Mouse (Mus musculus) small intestine, adult 2 months (tissue): ENCODE measurements around the gene Dennd1b. TPM values are rescaled to one million over a fixed set of nuclear protein-coding genes. Genes with fewer than 3 reads are reported as not detected.

ENCODE experiments used
- H3K27ac ChIP-seq: fragments of 200-500 bp; 2 replicates; pipeline ENCODE4 v1.5.1; 2012; ENCODE audit warnings: low read depth, low read length, control low read depth, inconsistent platforms; ENCODE audit not compliant: insufficient read depth
- H3K27me3 ChIP-seq: fragments of 200-500 bp; 2 replicates; pipeline ENCODE4 v1.6.1; 2012; ENCODE audit warnings: mild to moderate bottlenecking, moderate library complexity, low read length, inconsistent platforms; ENCODE audit not compliant: control insufficient read depth, insufficient read depth
- H3K36me3 ChIP-seq: fragments of 200-500 bp; 2 replicates; pipeline ENCODE4 v1.6.1; 2012; ENCODE audit warnings: mild to moderate bottlenecking, low read length, control low read depth, inconsistent platforms; ENCODE audit not compliant: control insufficient read depth, insufficient read depth
- H3K4me1 ChIP-seq: fragments of 200-500 bp; 2 replicates; pipeline ENCODE4 v1.6.1; 2012; ENCODE audit warnings: low read length, inconsistent platforms, mixed read lengths; ENCODE audit not compliant: control insufficient read depth, insufficient read depth, insufficient read length
- H3K4me3 ChIP-seq: fragments of 200-500 bp; 2 replicates; pipeline ENCODE4 v1.5.1; 2012; ENCODE audit warnings: low read depth, mild to moderate bottlenecking, control low read depth, inconsistent platforms, low read length, moderate library complexity
- CTCF ChIP-seq: fragments of 200-500 bp; IDR thresholded peaks from 2 replicates; pipeline ENCODE4 v1.5.1; 2012; ENCODE audit warnings: low read depth, mild to moderate bottlenecking, control low read depth, inconsistent platforms, low read length, moderate library complexity, mixed read lengths; ENCODE audit not compliant: insufficient replicate concordance, insufficient read length; ENCODE audit errors: extremely low read depth
- POLR2A ChIP-seq: fragments of 200-500 bp; IDR thresholded peaks from 2 replicates; pipeline ENCODE4 v1.6.1; 2012; ENCODE audit warnings: low read depth, mild to moderate bottlenecking, control low read depth, inconsistent platforms, low read length, moderate library complexity
- WGBS: fragments of 180-500 bp; shearing (Covaris S2); methylation state at CpG from one replicate; pipeline ENCODE4 v1.1.7; 2018; 5-methylcytosine and 5-hydroxymethylcytosine counted together
- polyA plus RNA-seq: library from polyadenylated mRNA; depleted of rRNA; stranded (reverse); fragments of >200 nt; gene quantifications from 2 replicates; pipeline ENCODE4 v1.2.3, GENCODE M21; 2012

Gene Dennd1b
- polyA plus RNA-seq, 1 experiment = 13.6 TPM

DNA sequence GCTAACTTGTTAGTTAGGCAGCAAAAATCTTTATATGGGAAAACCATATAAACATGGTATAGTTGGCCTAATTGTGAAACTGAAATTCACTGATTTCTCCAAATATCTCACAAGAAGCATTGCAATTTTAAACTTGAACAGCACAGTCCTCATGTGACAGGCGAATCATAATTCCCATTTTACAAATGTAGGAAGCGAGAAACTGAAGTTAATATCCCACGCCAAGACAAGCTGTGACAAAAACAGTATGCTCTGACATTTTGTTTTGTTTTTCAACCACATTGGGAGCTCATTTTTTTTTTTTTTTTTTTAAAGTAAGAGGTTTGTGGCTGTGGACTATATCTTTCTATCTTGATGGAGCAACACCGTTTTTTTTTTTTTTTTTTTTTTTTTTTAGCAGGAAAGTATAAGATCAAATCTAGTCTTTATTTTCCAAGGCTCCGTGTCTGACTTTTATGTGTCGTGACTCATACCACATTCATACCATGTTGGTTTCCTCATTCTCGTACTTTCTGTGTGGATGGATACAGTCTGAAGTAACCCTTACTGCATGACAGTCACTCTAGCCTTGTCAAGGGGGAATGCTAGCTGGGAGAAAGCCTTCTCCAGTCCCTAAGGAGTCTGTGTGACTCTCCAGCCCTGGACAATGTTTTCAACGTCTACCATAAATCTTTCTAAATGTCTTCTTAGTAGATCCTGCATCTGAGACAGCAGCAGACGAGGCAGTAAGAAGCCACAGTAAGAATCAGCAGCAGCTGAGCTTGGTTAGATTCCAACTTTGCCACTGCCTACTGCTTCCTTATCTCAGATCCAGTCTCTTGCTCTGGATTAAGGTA is 751 bp upstream of the Dennd1b start:
- H3K4me3 ChIP-seq = peak overlapping the region; percentile 94
- no peaks in the 10 kb centered on the region for H3K27me3 ChIP-seq
- peak overlapping the region; percentile 94 for H3K27ac ChIP-seq
- H3K36me3 ChIP-seq = peaks cover 8% of the 10 kb centered on the region
- peaks cover 5% of the 10 kb centered on the region; the same call in 1 of the 2 replicates for H3K4me1 ChIP-seq
- WGBS = 31% methylated on average over 9 of the region's 9 CpGs
- no peak for TF ChIP-seq POLR2A

DNA sequence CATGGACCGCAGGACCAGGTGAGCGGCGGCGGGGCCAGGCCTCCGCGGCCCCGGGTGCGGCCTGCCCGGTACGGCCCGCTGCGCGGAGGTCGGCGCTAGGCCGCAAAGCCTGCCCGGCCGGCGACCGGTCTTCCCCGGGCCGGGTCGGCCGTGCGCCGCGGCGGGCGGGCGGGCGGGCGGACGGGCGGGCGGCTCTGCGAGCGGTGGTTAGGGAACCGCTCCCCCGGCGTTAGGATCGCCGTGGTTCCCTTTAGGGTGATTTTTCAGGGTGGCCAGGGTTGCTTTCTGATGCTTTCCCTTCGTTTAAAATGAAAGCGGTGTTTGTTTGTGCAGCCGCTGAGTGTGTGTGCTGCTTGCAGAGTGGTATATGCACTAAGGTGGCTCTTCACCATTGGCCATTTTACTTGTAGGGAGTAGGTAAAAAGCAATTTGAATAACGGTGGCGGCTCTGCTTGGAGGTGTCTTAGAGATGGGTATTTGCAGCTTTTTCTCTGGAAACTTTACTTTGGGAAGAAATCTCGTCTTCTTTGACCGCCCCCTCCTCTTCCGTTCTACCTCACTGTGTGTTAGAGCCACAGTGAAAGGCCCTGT is 728 bp downstream of the Dennd1b start:
- Histone ChIP-seq H3K4me3 (peak overlapping the region; percentile 94), H3K4me1 (peaks cover 11% of the 10 kb centered on the region; the same call in 1 of the 2 replicates), H3K27ac (peak overlapping the region; percentile 89), H3K27me3 (no peaks in the 10 kb centered on the region), H3K36me3 (peaks cover 8% of the 10 kb centered on the region)
- no peak for TF ChIP-seq CTCF
- TF ChIP-seq POLR2A = no peak
- WGBS = 1% methylated on average over 48 of the region's 50 CpGs

- no peak for TF ChIP-seq CTCF
- no peak for TF ChIP-seq POLR2A
- no peak overlapping the region for H3K4me3 ChIP-seq
- H3K27me3 ChIP-seq = no peaks in the 10 kb centered on the region
- H3K36me3 ChIP-seq = peaks cover 8% of the 10 kb centered on the region
- H3K4me1 ChIP-seq = peaks cover 12% of the 10 kb centered on the region; the same call in 1 of the 2 replicates
- peak overlapping the region; percentile 89 for H3K27ac ChIP-seq
Observed at GRCm38 (mm10) chr1:138965069-138965468, 1.8 kb downstream of the Dennd1b start.

DNA sequence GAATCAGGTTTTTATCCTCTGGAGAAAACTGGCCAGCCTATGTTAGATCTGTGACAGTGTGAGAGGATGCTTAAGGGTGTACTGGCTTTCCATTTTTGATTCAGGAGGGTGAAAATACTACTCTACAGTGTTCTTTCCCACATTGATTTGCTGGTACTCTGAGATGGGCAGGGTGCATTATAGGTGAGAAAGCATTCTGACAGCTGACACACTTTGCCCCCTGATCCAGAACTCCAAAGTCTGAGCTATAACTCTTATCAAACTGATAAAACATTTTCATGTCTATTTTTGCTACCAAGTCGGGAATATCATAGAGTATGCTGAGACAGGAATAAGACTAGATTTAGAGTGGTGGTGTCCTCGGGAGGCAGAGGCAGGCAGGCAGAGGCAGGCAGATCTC is 2.3 kb downstream of the Dennd1b start:
- no peaks in the 10 kb centered on the region for H3K27me3 ChIP-seq
- H3K4me3 ChIP-seq = peak overlapping the region; percentile 26
- H3K36me3 ChIP-seq = peaks cover 8% of the 10 kb centered on the region
- H3K4me1 ChIP-seq = peaks cover 13% of the 10 kb centered on the region; the same call in 1 of the 2 replicates
- 42% methylated on average over 2 of the region's 2 CpGs for WGBS
- H3K27ac ChIP-seq = peak overlapping the region; percentile 89
- TF ChIP-seq CTCF (no peak), POLR2A (no peak)

- Histone ChIP-seq H3K4me3 (no peak overlapping the region), H3K27me3 (no peaks in the 10 kb centered on the region), H3K4me1 (peaks cover 13% of the 10 kb centered on the region; the same call in 1 of the 2 replicates), H3K36me3 (peaks cover 8% of the 10 kb centered on the region), H3K27ac (peak overlapping the region; percentile 55)
- no peak for TF ChIP-seq CTCF
- no peak for TF ChIP-seq POLR2A
- WGBS = 28% methylated on average over 7 of the region's 7 CpGs
Observed at GRCm38 (mm10) chr1:138967450-138967849, 4.2 kb downstream of the Dennd1b start.

DNA sequence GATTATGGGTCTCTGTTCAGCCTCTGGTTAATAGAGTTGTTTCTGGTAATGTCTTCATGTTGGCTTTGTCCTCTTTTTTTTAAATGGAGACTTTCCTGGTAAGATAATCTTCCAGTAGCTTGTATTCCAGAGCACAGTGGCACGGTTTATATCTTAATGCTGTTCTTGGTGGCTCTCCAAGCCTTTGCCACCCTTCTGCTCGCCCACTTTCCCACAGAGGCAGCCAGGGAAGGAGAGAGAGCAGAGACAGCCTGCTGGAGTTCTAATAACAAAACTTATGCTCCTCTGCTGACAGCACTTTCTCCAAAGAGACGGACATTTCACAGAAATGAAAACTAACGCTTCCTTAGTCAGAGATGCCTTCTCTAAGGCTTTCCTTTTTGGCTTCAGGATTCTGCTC is 6.8 kb downstream of the Dennd1b start:
- no peak overlapping the region for H3K4me3 ChIP-seq
- TF ChIP-seq POLR2A (no peak), CTCF (no peak)
- no peak overlapping the region for H3K27ac ChIP-seq
- H3K27me3 ChIP-seq = no peaks in the 10 kb centered on the region
- peaks cover 8% of the 10 kb centered on the region for H3K36me3 ChIP-seq
- H3K4me1 ChIP-seq = peaks cover 27% of the 10 kb centered on the region; the same call in 1 of the 2 replicates
- 66% methylated on average over 4 of the region's 4 CpGs for WGBS

GRCm38 (mm10) chr1:138973541-138974224 is 10.4 kb downstream of the Dennd1b start:
- no peak overlapping the region for H3K4me3 ChIP-seq
- H3K4me1 ChIP-seq = peaks cover 26% of the 10 kb centered on the region; the same call in 1 of the 2 replicates
- H3K36me3 ChIP-seq = no peaks in the 10 kb centered on the region; the same call in 1 of the 2 replicates
- H3K27me3 ChIP-seq = no peaks in the 10 kb centered on the region
- 39% methylated on average over 6 of the region's 6 CpGs for WGBS
- no peak overlapping the region for H3K27ac ChIP-seq
- TF ChIP-seq POLR2A = no peak
- no peak for TF ChIP-seq CTCF
